Mouse (Mus musculus) C2C12 (cell line): ENCODE measurements around the gene Shmt2.

ENCODE experiments used
- CEBPB ChIP-seq: IDR thresholded peaks from one replicate; pipeline ENCODE4 v1.6.1; 2011; ENCODE audit warnings: low read depth, mild to moderate bottlenecking, control low read depth, moderate library complexity
- CTCF ChIP-seq: IDR thresholded peaks from one replicate; pipeline ENCODE4 v1.5.1; 2011; ENCODE audit not compliant: control insufficient read depth, insufficient read depth, insufficient read length
- FOSL1 ChIP-seq: IDR thresholded peaks from one replicate; pipeline ENCODE4 v1.8.0; 2011; ENCODE audit warnings: mild to moderate bottlenecking, low read length; ENCODE audit not compliant: poor library complexity, insufficient read depth, severe bottlenecking
- USF1 ChIP-seq: IDR thresholded peaks from one replicate; pipeline ENCODE4 v1.6.1; 2011; ENCODE audit warnings: low read depth, mild to moderate bottlenecking, control low read depth, moderate library complexity

DNA sequence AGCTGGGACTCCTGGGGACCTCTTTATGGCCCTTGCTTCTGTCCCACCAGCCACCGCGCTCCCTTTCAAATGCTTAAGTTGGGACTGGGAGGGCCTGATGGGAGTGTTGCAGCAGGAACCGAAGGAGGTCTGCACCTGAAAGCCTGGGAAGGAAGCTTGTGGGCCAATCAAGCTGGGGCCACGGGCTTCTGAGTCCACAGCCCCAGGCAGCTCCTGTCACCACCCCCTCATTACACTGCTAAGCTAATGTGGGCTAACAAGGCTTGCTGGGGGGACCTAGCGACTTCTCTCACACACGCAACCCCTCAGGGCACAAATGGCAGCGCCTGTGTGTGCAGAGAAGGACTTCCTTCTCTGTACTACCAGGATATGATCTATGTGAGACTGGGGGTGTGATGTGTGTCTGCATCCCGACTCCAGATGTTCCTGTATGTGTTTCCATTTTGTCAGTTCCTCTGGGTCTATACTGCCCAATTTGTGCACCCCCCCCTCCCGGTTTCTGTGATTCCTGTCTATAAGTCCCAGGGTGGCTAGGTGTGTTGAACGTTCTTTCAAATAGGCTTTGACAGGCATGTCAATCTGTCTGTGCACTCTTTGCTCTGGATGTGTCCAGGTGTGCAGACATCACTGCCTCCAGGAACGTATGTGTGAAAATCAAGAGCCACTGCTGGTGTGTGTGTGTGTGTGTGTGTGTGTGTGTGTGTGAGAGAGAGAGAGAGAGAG is 11.2 kb downstream of the Shmt2 start:
- TF ChIP-seq CTCF, result no peak
- TF ChIP-seq USF1, result no peak
- no peak for TF ChIP-seq FOSL1
- no peak for TF ChIP-seq CEBPB
